Mouse (Mus musculus) c-Kit-positive CD71-positive TER-119-negative erythroid progenitor cells, embryonic 14.5 days (primary cell): ENCODE results near the gene Apex1.
"Not testable (repeated sequence)": the region's sequence is repeated elsewhere in the genome, so short reads cannot be mapped to it uniquely, and the experiment has no call there.

Source experiments
- DNase-seq: peaks from one replicate; pipeline ENCODE4 v3.0.0-alpha.2; 2013; ENCODE audit warnings: low read depth

Apex1 gene

DNA sequence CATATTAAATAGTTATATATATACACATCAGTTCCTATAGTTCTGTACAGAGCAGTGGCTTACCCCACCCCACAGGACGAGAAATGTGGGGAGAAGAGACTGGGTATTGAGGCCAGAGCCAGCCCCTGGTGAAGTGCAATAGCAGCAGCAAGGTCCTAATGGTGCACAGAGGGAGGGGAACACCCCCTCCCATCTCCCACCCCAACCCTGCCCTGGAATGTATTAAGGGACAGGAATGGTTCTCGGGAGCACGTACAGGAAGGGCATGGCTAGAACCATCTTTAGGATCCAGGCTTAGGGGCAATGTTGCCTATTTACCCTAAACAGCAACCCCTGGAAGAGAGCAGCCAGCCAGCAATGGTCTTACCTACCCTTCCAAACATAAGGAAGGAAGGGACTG is 2.6 kb downstream of the Apex1 start:
- no peak for DNase-seq

DNA sequence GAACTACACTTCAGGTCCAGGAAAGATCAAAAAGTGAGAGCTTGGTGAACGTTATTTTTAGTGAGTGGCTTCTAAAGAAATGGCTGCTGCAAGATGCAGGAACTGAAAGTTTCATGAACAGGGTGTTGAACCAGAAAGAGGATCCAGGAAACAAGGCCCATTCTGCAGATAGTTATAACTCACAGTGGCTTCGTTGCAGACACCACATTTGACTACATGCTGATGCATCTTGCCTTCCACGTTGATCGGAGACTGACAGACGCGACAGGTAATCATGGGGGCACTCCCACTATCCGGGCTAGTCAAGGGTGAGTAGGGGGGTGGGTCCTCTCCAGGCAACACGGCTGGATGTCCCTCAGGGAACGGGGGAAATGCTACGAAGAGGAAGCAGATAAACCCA is 5.2 kb downstream of the Apex1 start:
- DNase-seq = no peak

DNA sequence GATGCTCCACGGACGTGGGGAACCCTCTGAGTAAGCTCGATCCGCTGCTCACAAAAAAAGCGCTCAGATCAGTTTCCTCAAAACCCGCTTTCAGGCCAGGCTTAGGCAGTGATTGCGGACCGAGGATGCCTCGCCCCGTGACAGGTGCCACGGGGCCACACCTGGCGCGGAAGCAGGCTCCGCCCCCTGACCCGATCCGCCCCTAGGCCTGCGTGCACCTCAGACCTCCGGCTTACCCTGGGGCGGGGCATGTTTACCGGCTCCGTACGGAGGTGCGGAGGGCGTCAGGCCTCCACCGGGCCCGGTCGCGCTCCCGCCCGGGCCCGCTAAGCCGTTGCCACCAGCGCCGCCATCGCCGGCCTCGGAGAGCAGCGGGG is 5.6 kb downstream of the Apex1 start:
- no peak for DNase-seq

DNA sequence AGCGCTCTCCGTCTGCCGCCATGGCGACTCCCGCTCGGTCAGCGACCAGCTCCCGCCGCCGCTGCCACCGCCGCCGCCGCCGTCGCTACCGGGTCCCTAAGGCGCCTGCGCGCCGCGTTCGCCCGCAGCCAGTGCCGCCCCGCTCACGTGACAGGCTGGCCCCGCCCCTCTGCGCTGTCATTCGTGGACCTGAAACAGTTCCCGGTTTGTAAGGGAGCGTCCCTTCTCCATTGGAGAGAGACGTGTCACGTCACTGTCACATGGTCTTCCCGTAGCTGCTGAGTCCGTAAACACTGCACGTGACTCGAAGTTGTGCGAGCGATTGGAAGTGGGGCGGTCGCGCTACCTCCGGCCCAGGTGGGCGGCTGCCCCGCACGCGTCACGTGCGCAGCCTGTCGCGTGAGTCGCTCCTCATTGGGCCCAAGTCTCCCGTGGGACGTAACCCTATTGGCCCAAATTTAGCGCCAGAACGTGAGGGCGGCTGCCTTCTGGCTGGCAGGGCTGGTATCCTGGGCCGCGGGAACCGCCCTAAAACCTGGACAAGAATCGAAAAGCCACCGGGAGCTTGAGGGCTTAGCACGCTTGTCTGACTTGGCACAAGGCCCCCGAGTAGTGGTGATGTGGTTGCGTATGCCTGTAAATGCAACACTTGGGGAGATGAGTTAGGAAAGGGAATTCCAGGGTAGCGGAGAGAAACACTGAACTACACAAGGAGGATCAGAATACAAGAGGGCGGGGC is 6.2 kb downstream of the Apex1 start, which contains the start of the genes Pip4p1 and Pnp:
Gene Pip4p1, minus strand, starts transcription at position 103 of the 739 bp plus-strand sequence.
Gene Pnp, plus strand, starts transcription at position 329 of the 739 bp plus-strand sequence.
- DNase-seq = peak; percentile 97

DNA sequence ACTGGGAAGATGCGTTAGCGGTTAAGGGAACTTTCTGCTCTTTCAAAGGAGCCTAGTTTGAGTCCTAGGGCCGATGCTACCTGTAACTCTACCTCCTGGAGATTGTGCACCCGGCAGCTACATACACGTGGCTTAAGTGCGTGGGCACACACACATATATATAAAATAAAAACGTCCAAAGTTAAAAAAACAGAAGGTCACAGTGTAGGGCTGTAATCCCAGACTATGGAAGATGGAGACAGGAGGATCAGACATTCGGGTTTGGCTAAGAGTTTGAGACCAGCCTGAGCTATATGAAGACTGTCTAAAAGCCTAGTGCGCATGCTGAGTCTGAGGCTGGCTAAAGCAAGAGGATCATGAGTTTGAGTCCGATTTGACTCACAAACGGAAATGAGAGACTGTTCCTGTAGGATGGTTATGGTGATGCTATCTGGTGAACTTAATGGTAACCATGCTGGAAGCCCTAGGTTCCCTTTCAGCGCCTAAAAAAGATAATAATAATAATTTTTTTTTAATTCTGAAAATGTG is 6.8 kb downstream of the Apex1 start:
- no peak for DNase-seq

DNA sequence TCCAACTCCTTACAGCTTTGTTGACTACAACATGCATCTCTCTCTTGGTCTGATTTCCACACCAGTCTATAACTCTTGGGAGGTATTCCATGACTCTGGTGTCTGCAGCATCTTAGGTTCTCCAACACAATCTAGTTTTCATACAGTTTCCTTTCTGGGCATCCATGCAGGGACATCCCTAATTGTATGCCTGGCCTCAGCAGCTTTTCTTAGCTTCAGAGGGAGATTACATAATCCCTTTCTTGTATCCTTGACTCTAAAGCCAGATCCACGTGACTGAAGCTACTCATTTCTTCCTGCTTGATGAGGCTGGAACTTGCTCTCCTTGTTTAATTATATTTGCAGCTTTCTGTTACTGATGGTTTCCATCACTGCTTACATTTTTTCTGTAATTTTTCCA is 11.9 kb downstream of the Apex1 start:
- no peak for DNase-seq

DNA sequence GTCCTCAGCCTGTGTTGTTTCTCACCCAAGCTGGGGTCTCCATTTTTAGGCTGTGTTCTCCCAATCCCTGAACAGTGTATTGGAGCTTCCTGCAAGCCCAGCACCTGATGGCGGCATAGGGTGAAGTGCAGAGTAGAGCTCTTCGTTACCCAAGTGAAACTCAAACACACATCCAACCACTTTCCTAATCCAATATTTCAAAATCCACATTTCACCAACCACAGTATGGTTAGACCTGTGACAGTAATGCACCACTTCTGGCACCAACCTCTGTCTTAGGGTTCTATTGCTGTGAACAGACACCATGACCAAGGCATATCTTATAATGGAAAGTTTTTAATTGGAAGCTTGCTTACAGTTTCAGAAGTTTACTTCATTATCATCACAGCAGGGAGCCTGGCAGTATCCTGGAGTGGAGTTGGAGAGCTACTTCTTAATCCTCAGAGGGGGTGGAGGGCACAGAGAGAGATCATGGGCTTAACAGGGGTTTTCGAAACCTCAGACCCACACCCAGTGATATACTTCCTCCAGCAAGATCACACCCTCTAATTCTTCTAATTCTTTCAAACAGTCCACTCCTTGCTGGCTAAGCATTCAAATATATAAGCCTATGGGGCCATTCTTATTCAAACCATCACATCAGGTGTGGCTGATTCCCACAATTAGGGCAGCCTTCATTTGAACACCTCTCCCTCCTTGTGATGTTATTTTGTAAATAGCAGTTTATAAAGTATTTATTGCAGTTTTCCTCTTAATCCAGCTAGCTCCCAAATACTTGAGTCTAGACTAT is 13.5 kb downstream of the Apex1 start:
- DNase-seq = no peak

DNA sequence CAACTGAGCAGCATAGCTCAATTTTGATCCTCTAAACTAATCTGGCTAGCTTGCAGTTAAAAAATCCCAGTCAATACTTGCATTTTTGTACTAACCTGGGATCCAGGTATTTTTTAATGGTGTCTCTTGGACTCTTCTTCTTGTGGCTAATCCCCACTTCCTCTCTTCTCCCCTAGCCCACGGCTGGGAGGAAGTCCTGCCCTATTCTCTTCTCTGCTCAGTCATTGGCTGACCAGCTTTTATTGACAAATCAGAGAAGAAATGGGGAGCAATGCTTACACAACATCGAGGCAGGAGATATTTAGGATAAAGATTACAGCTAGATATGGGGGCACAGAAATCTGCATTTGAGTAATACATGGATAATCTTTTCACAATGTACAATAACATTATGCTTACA is 14.2 kb downstream of the Apex1 start:
- no peak for DNase-seq

DNA sequence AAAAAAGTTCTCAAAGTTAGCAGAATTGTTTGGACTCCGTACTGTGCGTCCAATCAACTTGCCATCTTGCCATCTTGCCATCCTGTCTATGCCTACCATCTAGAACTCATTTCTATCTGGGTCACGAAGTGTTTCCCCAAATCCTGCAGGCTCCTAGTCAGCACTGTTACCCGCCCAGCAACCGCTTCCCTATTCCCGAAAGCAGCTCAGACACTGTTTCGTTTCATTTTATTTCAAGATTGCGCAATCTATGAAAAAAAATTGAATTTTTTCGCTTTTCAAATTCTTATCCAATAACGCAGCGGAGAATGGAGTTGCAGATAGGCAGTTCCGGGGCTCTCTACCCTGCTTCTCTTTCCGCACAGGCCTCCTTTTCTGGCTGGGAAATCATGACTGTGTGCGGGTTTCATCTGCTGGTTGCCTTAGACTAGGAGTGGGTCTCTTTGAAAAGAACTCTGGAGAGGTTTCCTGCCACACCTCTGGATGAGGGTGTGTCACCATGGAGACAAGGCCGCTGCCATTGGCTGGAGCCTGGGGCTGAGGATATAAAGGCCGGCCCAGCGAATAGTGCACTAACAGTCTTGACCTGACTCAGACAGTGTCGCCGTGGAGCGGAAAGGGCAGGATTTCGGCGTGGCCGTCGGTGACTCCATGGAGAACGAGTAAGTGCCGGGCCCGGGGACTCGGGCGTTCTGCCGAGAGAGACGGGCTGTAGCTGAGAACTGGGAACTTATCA is 19.3 kb downstream of the Apex1 start, which contains the start of gene Gm49342:
Gene Gm49342, plus strand, starts transcription at position 586 of the 736 bp plus-strand sequence.
- peak; percentile 89 for DNase-seq

DNA sequence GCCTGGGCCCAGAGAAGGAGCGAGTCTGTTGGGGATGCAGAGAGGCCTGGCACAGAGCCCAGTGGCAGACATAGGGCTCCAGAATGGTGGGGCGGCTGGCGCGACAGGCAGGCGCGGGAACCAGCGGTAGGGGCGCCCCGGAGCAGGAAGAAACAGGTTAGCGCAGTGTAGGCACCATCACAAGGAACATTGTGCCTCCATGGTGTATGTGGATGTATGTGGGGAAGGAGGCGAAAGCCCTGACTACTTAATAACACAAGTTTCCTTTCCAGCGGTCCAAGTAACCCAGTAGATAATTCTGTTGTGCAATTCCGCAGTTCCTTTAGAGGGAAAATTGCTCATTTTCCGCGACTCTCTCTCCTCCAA is 19.9 kb downstream of the Apex1 start:
- DNase-seq = not testable (repeated sequence)

DNA sequence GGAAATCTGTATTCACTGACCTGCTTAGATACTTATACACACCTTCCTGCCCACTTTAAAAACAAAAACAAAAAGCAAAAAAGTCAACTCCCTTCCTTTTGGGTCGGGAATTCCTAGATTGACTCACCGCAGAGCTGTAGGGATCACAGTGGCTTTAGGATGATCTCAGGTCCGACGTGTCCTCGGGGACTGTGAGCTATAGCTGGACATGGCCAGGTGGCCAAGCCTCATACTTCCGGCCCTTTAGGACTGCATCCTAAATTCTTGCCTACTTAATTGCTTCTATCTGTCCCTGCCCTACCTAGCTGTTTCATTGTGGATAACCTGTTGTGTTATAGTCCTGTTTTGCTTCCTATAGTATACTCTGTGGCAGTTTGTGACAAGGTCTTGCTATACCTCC is 20.3 kb downstream of the Apex1 start:
- DNase-seq = not testable (repeated sequence)

DNA sequence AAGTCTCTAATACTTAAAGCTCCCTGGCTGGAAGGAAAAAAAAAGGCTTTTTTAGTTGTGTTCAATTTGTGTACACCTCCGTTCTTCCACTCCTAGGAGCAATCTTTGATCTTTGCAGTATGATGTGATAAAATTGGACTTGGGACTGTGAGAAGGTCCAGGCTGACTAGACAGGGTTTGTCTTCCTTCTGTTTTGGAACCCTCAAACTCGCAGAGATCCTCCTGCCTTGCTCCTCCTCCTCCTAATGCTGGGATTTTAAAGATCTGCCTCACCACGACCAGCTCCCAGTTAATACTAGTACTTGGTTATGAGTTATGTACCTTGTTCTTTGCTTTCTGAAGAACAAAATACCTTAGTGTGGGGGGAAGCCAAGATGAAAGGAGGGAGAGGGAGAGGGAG is 20.8 kb downstream of the Apex1 start:
- not testable (repeated sequence) for DNase-seq

DNA sequence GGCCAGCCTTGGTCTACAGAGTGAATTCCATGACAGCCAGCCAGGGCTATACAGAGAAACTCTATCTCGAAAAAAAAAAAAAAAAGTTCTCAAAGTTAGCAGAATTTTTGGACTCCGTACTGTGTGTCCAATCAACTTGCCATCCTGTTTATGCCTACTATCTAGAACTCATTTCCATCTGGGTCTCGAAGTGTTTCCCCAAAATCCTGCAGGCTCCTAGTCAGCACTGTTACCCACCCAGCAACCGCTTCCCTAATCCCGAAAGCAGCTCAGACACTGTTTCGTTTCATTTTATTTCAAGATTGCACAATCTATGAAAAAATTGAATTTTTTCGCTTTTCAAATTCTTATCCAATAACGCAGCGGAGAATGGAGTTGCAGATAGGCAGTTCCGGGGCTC is 30.7 kb downstream of the Apex1 start:
- no peak for DNase-seq

DNA sequence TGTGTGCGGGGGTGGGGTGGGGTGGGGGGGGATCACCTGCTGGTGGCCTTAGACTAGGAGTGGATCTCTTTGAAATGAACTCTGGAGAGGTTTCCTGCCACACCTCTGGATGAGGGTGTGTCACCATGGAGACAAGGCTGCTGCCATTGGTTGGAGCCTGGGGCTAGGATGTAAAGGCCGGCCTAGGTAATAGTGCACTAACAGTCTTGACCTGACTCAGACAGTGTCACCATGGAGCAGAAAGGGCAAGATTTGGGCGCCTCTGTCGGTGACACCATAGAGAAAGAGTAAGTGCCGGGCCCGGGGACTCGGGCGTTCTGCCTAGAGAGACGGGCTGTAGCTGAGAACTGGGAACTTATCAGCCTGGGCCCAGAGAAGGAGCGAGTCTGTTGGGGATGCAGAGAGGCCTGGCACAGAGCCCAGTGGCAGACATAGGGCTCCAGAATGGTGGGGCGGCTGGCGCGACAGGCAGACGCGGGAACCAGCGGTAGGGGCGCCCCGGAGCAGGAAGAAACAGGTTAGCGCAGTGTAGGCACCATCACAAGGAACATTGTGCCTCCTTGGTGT is 31.3 kb downstream of the Apex1 start, which contains the start of gene Pnp2:
Gene Pnp2, plus strand, starts transcription at position 51 of the 567 bp plus-strand sequence.
- DNase-seq = not testable (repeated sequence)

DNA sequence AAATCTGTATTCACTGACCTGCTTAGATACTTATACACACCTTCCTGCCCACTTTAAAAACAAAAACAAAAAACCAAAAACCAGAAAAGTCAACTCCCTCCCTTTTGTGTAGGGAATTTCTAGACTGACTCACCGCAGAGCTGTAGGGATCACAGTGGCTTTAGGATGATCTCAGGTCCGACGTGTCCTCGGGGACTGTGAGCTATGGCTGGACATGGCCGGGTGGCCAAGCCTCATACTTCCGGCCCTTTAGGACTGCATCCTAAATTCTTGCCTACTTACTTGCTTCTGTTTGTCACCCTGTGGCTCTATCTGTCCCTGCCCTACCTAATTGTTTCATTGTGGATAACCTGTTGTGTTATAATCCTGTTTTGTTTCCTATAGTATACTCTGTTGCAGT is 32.0 kb downstream of the Apex1 start:
- not testable (repeated sequence) for DNase-seq

DNA sequence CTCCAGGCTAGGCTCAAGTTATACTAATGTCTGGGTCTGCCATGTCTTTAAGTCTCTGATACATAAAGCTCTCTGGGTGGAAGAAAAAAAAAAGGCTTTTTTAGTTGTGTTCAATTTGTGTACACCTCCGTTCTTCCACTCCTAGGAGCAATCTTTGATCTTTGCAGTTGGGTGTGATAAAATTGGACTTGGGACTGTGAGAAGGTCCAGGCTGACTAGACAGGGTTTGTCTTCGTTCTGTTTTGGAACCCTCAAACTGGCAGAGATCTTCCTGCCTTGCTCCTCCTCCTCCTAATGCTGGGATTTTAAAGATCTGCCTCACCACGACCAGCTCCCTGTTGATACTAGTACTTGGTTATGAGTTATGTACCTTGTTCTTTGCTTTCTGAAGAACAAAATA is 32.4 kb downstream of the Apex1 start:
- not testable (repeated sequence) for DNase-seq

DNA sequence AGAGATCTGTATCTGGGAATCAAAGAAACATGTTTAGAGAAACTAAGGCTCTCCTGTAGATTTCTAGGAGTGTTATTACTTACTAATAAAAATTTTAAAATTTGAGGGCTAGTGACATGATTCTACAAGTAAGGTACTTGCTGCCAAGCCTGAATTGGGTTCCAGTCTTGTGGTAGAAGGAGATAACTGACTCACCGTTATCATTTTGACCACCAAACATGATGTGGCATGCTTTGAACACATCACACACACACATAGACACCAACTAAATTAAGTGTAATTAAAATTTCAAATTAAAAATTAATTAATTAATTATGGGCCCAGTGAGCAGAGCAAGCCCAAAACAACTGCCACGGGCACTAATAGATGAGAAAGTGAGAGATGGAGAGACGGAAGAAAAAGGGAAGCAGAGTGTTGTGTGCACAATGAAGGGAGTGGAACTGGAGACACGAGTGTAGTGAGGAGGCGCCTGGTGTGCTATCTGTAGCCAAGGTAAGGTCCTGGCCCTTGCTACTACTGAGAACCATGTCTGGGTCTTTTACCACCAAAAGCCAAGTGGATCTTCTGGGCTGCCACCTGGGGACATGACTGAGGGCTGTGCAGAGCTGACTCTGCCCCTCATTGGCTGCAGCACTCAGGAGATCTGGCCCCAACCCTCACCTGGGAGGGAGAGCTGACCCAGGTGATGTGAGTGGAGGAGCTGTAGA is 33.7 kb downstream of the Apex1 start:
- not testable (repeated sequence) for DNase-seq

DNA sequence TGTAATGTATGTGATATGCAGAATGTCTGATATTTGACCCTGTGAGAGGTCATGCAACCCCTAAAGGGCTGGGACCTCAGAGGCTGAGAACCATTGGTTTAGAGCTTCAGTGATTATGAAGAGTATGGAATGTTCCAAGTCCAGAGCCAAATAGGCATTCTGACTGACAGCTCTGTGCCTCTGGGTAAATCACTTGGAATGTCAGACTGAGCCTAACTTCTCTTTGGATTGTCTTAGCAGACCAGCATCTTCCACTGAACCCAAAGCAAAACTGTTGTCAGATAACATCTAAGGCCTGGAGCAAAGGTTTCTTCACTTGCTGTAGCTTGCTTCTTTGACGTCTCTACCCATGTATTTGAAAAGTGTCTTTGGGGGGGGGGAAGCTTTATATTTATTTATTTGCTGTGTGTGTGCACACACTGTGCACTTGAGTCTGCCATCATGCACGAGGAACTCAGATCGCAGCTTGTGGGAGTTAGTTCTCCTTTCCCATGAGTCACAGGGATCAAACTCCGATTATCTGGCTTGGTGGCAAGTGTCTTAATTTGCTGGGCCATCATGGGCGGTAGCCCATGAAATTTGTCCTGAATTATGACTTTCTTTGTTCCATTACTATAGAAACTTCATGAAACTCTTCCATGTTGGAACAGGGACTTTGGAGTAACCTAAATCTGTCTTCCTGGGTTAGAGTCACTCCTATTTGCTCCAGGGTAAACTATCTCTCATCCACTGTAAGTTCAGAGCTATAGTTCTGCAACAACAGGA is 43.6 kb downstream of the Apex1 start:
- no peak for DNase-seq

DNA sequence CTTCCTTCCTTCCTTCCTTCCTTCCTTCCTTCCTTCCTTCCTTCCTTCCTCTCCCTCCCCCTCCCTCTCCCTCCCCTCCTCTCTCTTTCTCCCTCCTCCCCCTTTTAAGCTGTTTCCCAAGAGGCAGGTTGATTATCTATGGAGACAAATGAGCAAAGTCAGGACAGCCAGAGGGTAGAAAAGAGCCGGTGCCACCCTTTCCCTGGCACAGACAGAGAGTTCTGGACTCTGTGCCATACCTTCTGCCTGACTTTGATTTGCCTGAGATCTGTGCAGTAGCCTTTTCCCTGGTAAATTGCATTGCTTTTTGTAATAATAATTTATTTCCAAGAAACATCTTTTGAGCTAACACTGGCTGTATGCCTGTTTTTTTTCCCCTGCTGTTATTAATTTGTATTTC is 44.3 kb downstream of the Apex1 start:
- no peak for DNase-seq
